Mouse (Mus musculus): ENCODE measurements around the gene Spaar.

DNA sequence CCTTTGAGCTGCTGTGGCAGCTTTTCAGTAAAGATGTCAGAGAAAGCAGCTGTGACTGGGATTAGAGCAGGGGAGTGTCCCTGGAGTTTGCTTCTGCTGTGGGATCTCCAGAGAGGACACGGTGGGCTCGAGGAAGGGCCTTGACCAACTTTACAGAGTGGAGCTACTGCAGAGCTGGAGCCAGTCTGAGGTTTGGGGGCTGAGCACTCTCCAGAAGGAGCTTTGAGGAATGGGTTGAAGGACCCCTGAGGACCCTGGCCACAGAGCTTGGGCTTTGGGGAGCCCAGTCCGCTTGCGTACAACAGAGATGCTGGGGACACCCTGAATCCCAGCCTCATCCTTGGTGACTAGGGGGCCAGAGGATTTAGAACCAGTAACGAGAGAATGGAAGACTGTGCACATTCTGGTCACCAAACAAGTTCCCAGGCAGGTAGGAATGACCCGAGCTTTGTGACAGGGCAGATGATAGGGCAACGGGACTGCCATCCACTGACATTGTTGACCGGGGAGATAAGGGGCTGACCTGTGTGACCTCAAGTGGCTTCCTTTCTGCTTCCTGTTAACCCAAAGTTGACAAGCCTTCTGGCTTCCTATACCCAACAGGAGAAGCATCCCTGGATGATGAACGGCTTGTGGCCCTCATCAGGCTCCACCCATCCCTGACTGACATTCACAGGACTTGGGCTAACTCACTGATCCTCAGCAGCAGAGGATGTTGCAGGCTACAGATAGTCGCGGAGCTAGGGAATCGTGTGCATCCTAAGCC is 3.4 kb upstream of the Spaar start:
- TF ChIP-seq GATA1 (IDR thresholded peaks at IDR 0.05; ENCODE audit: borderline replicate concordance, low read length) (no peak), FLI1 (IDR thresholded peaks at IDR 0.05; ENCODE audit: low read length) (no peak)

Measured in megakaryocyte, embryonic 14.5 days (primary cell).